Mouse (Mus musculus) kidney, adult 2 months (tissue): Measurements from ENCODE around the gene Itfg1.

Source experiments
- CTCF ChIP-seq: fragments of 200-500 bp; conservative IDR thresholded peaks from 2 replicates; pipeline ENCODE4 v1.5.1; 2011; ENCODE audit warnings: low read depth, mild to moderate bottlenecking, control low read depth, low read length, moderate library complexity, mixed read lengths; ENCODE audit not compliant: insufficient read depth, insufficient read length
- POLR2A ChIP-seq: fragments of 200-500 bp; IDR thresholded peaks from one replicate; pipeline ENCODE4 v1.6.1; 2011; ENCODE audit warnings: low read depth, low read length, control low read depth

DNA sequence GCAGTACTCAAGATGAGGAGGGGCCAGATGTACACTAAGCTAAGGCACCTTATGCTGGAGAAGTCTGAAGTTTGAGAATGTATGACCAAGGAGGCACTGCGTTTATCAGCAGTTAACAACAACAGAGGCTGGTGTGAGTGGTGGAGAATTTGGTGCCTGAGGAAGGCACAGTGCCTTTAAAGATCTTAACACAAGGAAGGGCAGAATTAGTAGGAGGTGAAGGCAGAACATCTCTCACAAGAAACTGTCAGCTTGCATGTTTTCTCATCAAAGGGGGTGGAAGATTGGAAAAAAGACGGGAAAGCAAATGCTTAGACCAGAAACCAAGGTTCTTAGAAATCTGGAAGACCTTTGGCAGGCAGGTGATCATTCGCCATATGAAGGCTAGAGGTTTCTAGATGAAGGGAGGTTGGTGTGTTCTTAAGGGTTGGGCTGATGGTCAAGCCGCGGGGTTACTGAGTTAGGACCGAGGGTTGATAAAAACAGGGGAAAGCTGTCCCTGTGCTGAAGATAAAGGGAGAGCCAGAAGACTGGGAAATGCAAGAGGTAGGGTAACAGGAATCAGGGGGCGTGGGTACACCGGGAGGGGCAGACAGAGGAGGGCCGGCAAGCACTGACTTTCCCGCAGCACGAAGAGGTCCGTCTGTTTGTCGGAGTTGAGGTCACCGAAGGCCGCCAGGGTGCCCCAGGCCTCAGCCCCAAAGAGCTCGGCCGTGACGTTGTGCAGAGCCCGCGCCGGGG, 635 bp downstream of the Itfg1 start:
- TF ChIP-seq POLR2A, result no peak
- TF ChIP-seq CTCF, result no peak
